Mouse (Mus musculus): ENCODE results near the gene Il16.

The Il16 gene

DNA sequence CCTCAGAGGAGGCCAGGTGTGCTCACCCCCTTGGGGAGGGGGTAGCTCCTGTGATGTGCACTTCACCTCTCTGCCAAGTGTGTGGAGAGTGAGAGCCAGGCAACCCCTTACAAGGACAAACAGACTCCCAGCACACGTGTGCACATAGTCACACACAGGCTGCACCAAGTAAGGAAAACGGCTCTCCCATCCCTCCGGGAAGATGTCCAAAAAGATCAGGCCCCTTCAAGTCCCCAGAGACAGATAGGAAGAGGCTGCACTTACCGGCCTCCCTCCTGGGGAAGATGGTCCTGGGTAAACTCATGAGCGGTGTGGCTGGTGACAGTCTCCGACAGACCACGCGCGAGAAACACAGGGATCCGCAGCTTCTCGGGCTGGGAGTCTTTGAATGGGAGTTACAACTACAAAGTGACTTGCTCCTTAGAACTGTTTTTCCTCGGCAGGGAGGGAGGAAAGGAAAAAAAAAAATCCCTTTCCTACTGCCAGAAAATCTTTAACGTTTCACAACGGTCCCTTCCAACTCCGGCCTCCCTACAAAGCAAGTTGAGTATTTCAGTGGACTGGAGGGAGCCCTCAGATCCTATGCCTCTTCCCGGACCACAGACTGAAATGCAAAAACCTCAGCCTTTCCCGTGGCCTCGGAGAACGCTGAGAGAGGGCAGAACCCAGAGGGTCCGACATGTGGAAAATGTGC lies at the start of gene Il16:
Gene Il16, minus strand, starts transcription at position 314 of the 694 bp plus-strand sequence.
- DNase-seq: peak; percentile 12

DNA sequence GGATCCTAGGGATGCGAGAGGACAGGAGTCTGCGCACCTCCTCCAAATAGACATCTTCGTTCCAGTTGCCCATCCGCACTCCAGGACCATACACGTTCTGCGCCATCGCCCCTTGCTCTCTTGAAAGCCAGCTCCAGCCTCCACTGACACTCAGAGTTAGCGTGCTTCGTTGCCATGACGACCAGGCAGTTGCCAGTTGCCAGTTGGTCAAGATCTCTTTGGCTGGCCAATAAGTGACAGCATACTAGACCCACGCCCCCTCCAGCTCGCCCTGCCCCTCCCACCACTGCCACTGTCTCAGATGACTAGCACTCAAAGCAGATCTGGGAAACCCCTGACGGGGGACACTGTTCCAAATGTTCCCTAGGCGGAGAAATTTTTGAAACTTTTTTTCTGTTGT lies 49.2 kb upstream of the Il16 start, which contains the start of gene Cfap161:
Gene Cfap161, minus strand, starts transcription at position 176 of the 400 bp plus-strand sequence.
- peak; percentile 74 for DNase-seq

DNA sequence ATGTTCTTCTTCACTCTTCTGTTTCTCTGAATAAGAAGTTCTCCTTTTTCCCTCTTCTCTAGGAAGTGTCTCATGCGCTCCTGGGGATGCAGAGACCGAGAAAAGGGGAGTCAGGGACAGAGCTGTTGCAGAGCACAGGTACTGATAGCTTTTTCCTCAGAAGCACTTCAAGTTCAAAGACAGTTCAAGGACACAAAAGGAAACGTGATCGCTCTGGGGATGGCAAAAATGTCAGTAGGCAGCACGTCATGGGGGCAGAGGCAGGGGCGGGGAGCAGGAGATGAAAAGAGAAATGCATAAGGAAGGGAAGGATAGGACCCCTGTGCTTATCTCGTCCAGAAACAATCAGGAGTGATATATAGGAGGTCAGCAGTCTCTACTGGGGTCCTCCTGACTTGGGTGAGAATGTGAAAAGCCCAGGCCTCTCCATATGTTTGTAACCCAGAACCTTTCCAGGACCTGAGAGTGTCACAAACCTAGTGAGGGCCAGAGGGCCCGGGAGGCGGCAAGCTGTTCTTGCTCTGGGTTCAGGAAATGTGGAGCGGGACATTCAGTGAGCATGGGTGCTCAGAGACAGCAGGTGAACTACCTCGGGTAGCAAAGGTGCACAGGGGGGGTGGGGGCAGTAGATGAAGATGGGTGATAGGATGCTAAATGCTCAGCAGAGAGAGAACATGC lies 48.6 kb upstream of the Il16 start:
- DNase-seq: no peak

DNA sequence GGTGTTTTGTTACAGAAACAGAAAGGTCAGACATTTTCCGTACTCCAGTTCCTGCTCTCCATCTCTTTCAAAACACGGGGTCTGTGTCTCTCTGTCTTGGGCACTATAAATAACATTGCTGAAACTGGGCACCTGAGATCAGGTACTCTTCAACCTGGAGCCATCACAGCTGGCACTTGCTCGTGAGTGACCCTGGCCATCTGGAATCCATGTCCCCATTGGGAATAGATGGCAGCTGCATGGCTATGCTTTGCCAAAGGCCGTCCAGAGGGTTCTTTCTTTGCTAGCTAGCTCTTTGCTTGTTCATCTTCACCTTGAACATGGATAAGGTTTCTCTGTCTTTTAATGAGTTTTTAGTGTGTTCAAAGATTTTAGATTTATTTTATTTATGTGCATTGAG lies 35.4 kb upstream of the Il16 start:
- no peak for DNase-seq

DNA sequence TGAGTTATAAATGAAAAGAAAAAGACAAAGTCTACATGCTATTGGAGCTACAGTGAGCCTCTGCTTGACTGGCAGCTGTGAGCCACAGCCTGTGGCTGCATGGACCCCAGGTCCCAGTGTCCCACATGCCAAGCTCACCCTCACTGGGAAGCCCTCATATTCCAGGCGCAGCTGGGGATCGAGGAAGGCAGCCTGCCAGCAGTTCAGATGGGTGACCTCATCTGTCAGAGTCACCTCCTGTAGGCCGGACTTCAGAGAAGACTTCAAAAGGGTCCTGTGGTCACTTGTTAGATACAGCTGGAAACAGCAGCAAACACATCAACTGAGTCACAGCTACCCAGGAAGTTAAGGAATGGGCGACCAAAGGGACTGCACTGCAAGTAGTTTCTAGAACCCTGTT lies 34.5 kb upstream of the Il16 start:
- no peak for DNase-seq

DNA sequence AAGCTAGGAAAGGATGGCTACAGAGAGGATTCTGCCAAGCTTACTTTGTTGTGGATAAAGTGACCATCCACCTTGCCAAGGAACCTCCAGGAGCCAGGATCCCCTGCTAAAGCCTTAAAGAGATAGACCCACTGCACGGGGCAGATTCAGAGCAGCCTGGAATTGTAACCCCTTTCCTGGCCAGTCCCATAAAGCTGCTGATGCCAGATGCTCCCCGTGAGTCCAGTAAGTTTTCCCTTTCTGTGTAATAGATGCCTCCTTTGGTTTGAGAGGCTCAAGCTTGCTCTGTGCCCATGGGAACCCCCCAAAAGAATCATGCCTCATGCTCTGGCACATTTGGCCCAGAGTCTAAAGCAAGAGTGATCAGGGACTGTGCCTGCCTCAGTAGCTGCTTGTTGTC lies 33.5 kb upstream of the Il16 start:
- DNase-seq: no peak

DNA sequence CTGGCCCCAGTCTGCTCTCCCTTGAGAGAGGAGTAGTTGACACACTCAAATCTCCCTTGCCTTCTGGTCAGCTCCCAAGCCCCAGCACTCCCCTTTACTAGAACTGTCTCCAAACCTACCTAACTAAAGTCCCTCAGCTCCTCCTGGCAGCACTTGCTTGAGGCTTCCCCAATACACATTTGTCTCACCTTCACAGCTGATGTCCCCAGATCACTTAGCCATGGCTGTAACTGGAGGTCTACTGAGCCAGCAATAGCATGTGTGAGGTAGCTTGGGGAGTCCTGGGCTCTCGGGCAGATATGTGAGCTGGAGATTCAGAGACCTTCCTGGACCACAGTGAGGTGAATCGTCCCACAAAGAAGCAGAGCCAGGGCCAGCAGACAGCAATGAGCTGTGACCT lies 33.0 kb upstream of the Il16 start:
- no peak for DNase-seq

DNA sequence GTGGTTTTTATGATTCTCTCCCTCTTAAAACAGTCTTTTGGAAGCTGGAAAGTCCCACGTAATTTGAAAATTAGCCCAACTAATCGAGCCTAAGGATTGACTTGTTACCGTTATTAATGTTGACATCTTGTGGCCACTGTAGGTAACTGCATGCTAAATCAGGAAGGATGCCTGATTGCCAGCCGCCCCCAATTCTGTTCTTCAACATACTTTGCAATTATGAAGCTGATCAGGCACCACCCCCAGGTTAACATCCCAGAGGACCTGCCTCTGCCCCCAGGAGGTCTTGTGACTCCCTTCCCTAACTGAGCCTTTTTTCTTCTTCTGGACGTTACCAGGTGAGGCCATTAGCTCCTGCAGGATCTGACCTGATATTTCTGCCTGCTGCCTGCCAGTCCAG lies 29.2 kb upstream of the Il16 start:
- peak; percentile 41 for DNase-seq

DNA sequence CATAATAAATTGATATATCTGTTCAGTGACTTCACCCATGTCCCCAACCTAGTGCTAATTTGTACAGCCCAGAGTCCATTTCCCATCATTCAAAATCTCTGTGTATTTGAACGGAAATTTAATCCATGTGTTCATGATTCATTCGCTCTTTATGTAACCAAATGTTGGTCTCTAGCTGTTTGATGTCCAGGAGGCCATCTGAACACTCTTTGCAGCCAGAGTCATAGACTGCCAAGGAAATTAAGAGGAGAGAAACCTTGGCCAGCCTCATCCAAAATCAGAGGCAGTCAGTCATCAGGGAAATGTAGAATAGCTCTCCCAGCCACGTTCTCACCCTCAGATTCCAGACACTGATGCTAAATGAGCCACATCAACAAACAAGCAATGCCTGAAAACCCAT lies 18.1 kb upstream of the Il16 start:
- DNase-seq: no peak

DNA sequence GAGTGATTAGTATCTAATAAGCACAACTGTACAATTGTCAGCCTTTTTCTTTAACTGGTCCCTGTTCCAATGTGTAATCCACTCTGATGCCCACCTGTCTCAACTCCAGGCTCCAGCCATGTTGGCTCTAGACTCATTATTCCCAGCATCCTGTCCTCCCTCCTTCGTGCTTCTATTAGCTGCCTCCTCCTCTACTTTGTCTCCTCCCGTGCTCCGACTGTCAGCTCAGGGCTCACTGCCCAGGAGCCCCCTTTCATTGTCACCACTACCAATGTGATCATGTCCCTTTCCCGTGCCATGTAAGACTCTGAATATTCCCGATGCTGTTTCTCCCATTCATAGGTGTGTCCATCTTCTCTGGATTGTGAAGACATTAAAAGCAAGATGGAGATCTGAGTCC lies 16.8 kb upstream of the Il16 start:
- DNase-seq: no peak

DNA sequence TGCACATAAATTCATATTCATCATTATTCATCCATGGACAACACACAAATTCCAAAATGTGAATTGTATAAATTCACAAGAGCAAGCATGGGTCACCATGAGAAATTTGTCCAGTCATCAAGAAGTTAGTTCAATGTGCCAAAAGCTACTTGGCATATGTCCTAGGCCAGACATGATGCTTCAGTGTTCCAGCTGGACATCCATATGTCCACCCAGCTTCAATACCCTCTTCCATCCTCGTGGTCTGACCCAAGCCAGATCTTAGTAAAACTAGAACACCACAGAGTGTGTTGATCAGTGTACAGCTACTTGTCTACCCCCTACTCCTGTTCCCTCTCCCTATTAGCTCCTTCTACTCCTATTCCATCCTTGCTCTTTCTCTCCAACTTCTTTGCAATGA lies 5.5 kb upstream of the Il16 start:
- no peak for DNase-seq

DNA sequence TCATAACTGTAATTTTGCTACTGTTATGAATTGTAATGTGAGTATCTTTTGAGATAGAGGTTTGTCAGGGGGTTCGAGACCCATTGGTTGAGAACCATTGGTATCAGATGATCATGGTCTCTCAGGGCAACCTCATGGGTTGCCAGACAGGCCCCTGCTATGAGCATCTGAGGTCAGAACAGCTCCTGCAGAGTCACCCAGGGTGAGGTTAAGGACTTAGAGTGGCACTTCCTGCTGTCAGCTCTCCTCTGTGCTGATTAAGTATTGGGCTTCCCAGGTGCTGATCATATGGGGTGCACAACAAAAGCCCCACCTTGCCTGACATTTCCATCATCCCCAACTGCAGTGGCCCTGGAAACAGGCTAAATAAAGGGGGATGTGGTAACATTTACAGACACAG lies 2.9 kb upstream of the Il16 start:
- DNase-seq: no peak

DNA sequence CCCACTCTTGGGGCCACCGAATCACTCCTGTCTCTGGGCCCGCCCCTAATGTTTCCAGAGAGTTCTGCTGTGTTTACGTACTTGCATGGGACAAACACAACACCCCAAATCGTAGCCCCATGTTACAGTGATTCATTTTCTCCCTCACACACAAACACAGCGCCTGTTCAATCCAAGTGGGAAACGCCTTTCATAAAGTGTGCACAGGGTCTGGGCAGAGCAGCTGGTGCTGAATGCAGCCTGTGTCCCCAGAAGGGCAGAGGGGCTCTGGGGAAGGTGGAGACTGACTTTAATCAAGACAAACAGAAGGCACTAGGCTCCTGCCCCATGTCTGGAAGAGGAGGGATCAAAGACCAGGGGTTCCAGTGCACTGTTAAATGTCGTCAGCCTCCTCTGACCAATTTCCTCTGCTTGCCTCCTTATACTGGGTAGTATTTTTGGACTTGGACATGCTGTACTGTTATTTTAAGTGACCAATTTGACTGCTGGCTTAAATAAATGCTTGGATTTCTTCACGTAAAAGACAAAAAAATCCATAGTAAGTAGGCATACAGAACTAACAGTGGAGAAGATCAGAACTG lies 671 bp upstream of the Il16 start:
- no peak for DNase-seq

DNA sequence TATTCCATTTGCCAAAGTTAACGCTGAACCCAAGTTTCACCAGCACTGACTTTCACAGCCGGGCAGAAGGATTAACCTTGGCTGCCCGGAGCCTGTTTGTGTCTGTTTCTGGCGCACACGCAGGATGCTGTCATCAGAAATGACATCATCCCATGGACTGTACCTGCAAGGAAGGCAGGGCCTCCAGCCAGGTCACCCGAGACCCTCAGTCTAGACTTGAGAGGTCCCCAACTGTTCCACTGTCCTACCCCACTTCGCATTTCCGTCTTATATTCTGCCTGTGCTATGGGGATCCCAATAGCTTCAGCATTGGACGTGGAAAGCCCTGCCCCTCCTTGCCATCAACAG lies 487 bp downstream of the Il16 start:
- DNase-seq: no peak

DNA sequence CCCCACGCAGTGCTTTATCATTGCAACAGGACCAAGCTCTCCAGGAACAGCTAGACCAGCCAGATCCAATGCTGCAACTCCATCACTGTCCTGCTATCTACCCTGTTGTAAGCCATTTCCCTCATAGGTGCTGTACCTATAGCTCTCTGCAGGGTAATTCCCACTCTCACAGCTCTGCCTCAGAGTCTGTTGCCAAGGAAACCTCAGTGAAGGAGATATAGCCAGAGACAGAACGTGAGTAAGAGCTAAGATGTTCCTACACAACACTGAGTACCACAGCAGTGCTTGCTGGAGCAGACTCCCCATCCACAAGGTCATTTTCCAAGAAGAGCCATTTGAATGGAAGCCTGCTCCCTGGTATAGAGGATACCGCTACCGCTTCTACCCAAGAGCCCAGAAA lies 1.3 kb downstream of the Il16 start:
- no peak for DNase-seq

DNA sequence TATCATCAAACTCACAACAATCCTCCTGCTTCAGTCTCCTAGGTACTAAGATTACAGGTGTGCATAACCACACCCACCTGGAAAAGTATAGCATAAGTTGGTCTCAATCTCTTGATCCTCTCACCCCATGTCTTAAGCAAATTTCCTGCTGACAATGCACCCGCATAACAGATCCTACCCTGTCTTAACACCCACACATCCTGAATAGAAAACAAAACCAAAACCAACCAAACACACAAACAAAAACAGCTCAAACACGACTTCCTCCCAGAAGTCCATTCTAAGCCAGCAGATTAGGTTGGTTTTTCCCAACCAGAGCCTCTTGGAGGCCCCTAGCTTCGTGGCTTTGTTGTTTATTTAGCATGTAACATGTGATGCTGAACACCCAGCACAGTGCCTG lies 2.8 kb downstream of the Il16 start:
- no peak for DNase-seq

DNA sequence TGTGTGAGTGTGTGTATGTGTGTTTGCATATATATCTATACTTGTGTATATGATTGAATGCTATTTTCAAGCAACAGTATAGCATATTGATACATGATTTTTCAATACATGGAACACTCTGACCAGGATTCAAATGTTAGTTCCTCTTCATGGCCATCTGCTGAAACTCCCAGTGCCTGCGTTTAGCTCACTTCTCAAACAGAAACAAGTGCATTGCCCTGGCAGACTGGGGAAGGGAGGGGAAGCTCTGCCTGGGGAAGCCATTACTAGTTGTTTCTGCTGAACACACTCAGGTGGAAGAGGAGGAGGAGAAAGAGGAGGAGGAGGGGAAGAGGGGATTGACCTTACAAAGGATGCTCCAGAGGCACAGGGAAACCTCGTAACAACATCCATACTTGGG lies 3.5 kb downstream of the Il16 start:
- DNase-seq: no peak

DNA sequence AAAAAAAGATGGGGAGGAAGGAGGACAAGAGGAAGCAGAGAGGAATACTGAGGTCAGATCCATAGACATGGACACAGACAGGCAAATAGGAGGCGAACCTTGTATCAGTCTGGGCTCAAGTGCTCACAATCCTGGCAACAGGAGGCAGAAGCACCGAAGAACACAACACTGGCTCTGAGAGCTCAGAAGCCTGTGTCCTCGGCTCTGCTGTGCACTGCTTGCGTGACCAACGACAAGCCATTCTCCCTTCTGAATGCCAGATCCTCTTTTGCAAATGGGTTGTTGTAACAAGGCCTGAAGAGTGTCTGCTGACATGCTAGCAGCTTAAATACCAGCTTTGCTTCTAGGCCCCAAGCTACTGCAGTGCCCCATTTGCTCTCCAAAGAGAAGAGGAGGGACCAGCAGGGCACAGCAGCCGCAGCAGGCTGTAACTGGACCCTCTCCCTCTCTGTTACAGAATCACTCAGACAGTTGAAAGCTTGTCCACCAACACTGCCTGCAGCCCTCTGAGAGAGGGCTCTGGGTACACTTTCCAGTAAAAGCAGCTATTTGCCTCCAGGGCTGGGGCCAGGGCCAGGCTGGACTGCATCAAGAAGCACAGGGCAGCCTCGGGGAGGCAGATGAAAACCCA lies 5.7 kb downstream of the Il16 start:
- no peak for DNase-seq

DNA sequence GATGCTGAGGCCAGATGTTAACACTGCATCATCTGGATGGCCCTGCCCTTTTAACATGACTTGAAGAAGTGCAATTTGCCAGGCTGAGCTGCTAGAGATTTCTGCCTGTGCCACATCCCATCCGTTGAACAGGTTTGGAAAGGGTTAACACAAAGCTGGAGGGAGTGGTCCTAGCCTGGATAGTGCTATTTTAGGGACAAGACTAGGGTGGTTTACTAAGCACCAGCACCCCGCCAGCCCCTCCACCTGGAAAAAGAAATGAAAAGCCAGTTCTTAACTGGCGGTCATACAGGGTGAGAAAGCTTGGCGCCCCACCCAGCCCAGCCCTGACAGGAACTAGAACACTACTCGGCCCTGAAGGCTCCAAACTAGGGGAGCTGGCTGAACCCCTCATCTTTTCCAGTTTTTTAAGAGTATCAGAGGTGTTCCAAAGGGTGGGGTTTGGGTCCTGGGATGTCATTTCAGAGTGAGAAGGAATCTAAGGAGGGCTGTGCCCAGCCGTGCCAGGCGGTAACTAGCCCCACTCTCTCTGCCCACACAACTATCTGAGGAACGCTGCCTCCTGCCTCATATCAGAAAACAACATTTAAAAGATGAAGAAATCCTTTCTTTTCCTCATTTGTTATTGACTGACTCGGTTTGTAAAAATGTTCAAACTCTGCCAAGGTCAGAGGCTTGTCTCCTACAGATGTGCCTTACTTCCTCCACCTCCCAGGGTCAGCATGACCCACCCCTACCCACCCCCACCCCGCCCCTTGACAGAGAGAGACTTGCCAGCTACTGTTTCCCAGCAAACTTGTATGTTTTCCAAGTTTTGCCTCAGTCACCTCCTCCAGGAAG lies 6.7 kb downstream of the Il16 start:
- no peak for DNase-seq

DNA sequence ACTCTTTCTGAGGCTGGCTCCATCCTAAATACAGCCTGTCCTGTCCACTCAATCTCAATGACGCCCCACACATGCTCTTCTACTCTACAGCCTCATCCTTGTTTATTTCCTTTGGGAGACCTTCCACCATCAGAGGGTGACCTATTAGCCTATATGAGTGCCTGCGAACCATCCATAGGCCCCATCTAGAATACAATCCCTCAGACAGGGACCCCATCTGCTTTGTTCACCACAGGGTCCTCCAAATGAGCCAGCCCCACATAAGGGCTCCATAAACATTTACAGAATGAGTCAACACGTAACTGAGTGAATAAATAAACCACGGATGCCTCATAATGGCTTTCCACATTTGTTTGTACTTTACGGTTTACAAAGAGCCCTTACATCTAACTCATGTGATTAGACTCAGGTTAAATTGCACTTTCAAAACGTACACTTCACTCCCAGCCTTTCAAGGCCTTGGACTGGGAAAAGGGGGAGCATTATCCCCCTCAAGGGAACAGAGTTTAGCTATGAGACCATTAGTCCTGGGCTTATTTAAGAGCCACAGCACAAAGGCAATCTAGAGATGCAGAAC lies 7.5 kb downstream of the Il16 start:
- DNase-seq: no peak

DNA sequence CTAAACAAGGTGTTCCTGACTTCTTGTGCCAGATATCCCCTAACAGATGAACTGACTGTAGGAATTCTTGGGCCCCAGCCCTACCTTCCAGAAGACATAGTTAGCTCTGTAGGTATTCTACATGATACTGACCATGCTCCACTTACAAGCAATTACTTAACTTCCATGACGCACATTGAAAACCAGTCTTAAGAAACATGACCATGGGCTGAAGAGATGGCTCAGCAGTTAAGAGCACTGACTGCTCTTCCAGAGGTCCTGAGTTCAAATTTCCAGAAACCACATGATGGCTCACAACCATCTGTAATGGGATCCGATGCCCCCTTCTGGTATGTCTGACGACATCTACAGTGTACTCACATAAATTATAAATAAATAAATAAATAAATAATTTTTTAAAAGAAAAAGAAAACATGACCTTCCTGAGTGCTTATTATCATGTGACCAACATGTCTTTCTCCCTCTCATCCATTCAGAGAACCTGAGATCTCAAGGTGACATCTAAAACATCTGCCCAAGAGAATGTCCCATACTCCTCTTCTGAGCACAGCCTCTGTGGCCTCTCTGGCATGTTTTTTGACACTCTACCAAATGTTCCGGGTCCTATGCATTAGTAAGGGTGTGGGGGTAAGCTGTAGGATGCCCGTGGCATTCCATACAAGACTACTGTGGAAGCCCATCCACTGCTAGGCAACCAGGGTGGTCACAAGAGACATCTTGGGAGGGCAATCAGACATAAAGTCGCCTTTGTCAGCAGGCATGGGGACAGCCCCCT lies 9.0 kb downstream of the Il16 start:
- DNase-seq: no peak
